Mouse (Mus musculus) bone marrow, adult 2 months (tissue): Measurements from ENCODE around the gene Rffl.
A peak's percentile ranks its signal among the peaks of the same experiment; 100 is the strongest.

Experiments
- CTCF ChIP-seq: fragments of 200-500 bp; IDR thresholded peaks from 2 replicates; pipeline ENCODE4 v1.5.1; 2011; ENCODE audit warnings: low read length, control low read depth; ENCODE audit not compliant: control insufficient read depth, insufficient read depth
- POLR2A ChIP-seq: fragments of 200-500 bp; IDR thresholded peaks from 2 replicates; pipeline ENCODE4 v1.6.1; 2011; ENCODE audit warnings: low read depth, mild to moderate bottlenecking, control low read depth, low read length, borderline replicate concordance; ENCODE audit not compliant: control insufficient read depth

GRCm38 (mm10) chr11:82890342-82890762, 19.3 kb upstream of the Rffl start, which contains the start of gene Rad51d:
- peak; percentile 79; the same call in 1 of the 2 replicates for TF ChIP-seq POLR2A
- TF ChIP-seq CTCF, result peak; percentile 95
